Mouse (Mus musculus): ENCODE measurements around the gene Comtd1.

The Comtd1 gene

GRCm38 (mm10) chr14:21848166-21849154, at the start of gene Comtd1:
Gene Comtd1 (minus strand): TSS chr14:21848977.
- peak; percentile 94 to 98 for DNase-seq

GRCm38 (mm10) chr14:21892341-21892659, 43.5 kb upstream of the Comtd1 start:
- DNase-seq, result no peak

- no peak for DNase-seq
Observed at GRCm38 (mm10) chr14:21891581-21892340, 43.0 kb upstream of the Comtd1 start.

GRCm38 (mm10) chr14:21890430-21890829, 41.7 kb upstream of the Comtd1 start:
- DNase-seq, result no peak

GRCm38 (mm10) chr14:21866816-21867215, 18.0 kb upstream of the Comtd1 start:
- DNase-seq, result no peak

- DNase-seq, result no peak
Observed at GRCm38 (mm10) chr14:21866291-21866690, 17.5 kb upstream of the Comtd1 start.

- no peak for DNase-seq
Observed at GRCm38 (mm10) chr14:21856886-21857285, 8.1 kb upstream of the Comtd1 start.

- DNase-seq, result no peak
Observed at GRCm38 (mm10) chr14:21855961-21856360, 7.2 kb upstream of the Comtd1 start.

GRCm38 (mm10) chr14:21854271-21854670, 5.5 kb upstream of the Comtd1 start:
- DNase-seq, result no peak

GRCm38 (mm10) chr14:21853456-21854109, 4.8 kb upstream of the Comtd1 start:
- peak; percentile 65 to 75 for DNase-seq

- no peak for DNase-seq
Observed at GRCm38 (mm10) chr14:21851996-21852791, 3.4 kb upstream of the Comtd1 start.

GRCm38 (mm10) chr14:21850419-21851127, 1.8 kb upstream of the Comtd1 start:
- DNase-seq, result no peak

GRCm38 (mm10) chr14:21849524-21850418, 994 bp upstream of the Comtd1 start:
- DNase-seq, result no peak

GRCm38 (mm10) chr14:21847381-21848165, 1.2 kb downstream of the Comtd1 start:
- DNase-seq, result peak; percentile 57 to 63

GRCm38 (mm10) chr14:21846827-21847380, 1.9 kb downstream of the Comtd1 start:
- DNase-seq, result no peak

GRCm38 (mm10) chr14:21843263-21843662, 5.5 kb downstream of the Comtd1 start:
- no peak for DNase-seq

GRCm38 (mm10) chr14:21841819-21842592, 6.8 kb downstream of the Comtd1 start:
- no peak for DNase-seq

- no peak for DNase-seq
Observed at GRCm38 (mm10) chr14:21838336-21839017, 10.3 kb downstream of the Comtd1 start.

All from cerebellum, adult 18-20 months (tissue).